Mouse (Mus musculus) adipocyte (in vitro differentiated cells): ENCODE results near the gene Scrn1.

Experiments used
- DNase-seq: peaks from one replicate; pipeline ENCODE4 v3.0.0-alpha.2; 2016; ENCODE audit warnings: low spot score

Scrn1 gene

GRCm38 (mm10) chr6:54530182-54530581 lies 36.1 kb downstream of the Scrn1 start:
- DNase-seq: no peak

GRCm38 (mm10) chr6:54528666-54529065 lies 37.6 kb downstream of the Scrn1 start:
- no peak for DNase-seq

GRCm38 (mm10) chr6:54518758-54519157 lies 47.5 kb downstream of the Scrn1 start:
- no peak for DNase-seq

- DNase-seq: no peak
These were observed 49.7 kb downstream of the Scrn1 start for GRCm38 (mm10) chr6:54516512-54517134.

GRCm38 (mm10) chr6:54512256-54512655 lies 54.0 kb downstream of the Scrn1 start:
- no peak for DNase-seq

- DNase-seq: no peak
These were observed 57.0 kb downstream of the Scrn1 start for GRCm38 (mm10) chr6:54509264-54509663.

GRCm38 (mm10) chr6:54508256-54508793 lies 58.0 kb downstream of the Scrn1 start:
- no peak for DNase-seq

- no peak for DNase-seq
These were observed 58.5 kb downstream of the Scrn1 start for GRCm38 (mm10) chr6:54507808-54508207.

- peak; percentile 74 for DNase-seq
These were observed 59.3 kb downstream of the Scrn1 start for GRCm38 (mm10) chr6:54507002-54507401.

GRCm38 (mm10) chr6:54506318-54506717 lies 60.0 kb downstream of the Scrn1 start:
- no peak for DNase-seq

GRCm38 (mm10) chr6:54502661-54503115 lies 63.6 kb downstream of the Scrn1 start:
- no peak for DNase-seq

- DNase-seq: no peak
These were observed 70.1 kb downstream of the Scrn1 start for GRCm38 (mm10) chr6:54496214-54496613.

GRCm38 (mm10) chr6:54494612-54495398 lies 71.5 kb downstream of the Scrn1 start:
- DNase-seq: no peak

GRCm38 (mm10) chr6:54494097-54494496 lies 72.2 kb downstream of the Scrn1 start:
- no peak for DNase-seq

GRCm38 (mm10) chr6:54491074-54491473 lies 75.2 kb downstream of the Scrn1 start:
- DNase-seq: no peak

- no peak for DNase-seq
These were observed 80.2 kb downstream of the Scrn1 start for GRCm38 (mm10) chr6:54485973-54486569.

- no peak for DNase-seq
These were observed 80.8 kb downstream of the Scrn1 start for GRCm38 (mm10) chr6:54485435-54485901.

- no peak for DNase-seq
These were observed 81.3 kb downstream of the Scrn1 start for GRCm38 (mm10) chr6:54485000-54485399.

GRCm38 (mm10) chr6:54481390-54482112 lies 84.7 kb downstream of the Scrn1 start:
- DNase-seq: no peak

- DNase-seq: peak; percentile 21
These were observed 87.5 kb downstream of the Scrn1 start for GRCm38 (mm10) chr6:54478646-54479324.

GRCm38 (mm10) chr6:54475926-54476667 lies 90.2 kb downstream of the Scrn1 start:
- DNase-seq: no peak
